Mouse (Mus musculus) bone marrow macrophage, adult 2 months (primary cell): ENCODE measurements around the gene Sdccag8. TPM values are rescaled to one million over a fixed set of nuclear protein-coding genes. Genes with fewer than 3 reads are reported as not detected.
"Not testable (repeated sequence)": the region's sequence is repeated elsewhere in the genome, so short reads cannot be mapped to it uniquely, and the experiment has no call there.

Source experiments
- H3K27ac ChIP-seq: 2 replicates; pipeline ENCODE4 v1.5.1; 2012; ENCODE audit warnings: low read depth, low read length; ENCODE audit not compliant: insufficient read depth
- H3K4me1 ChIP-seq: 2 replicates; pipeline ENCODE4 v1.6.1; 2012; ENCODE audit warnings: low read length; ENCODE audit not compliant: control insufficient read depth, insufficient read depth
- H3K4me3 ChIP-seq: 2 replicates; pipeline ENCODE4 v1.5.1; 2012; ENCODE audit warnings: mild to moderate bottlenecking, low read length, moderate library complexity; ENCODE audit not compliant: insufficient read depth
- CTCF ChIP-seq: IDR thresholded peaks from 2 replicates; pipeline ENCODE4 v1.5.1; 2012; ENCODE audit warnings: low read depth, mild to moderate bottlenecking, low read length, moderate library complexity
- POLR2A ChIP-seq: IDR thresholded peaks from 2 replicates; pipeline ENCODE4 v1.6.1; 2012; ENCODE audit warnings: mild to moderate bottlenecking, low read depth, low read length, borderline replicate concordance
- polyA plus RNA-seq: library from polyadenylated mRNA; stranded (reverse); fragments of >200 nt; gene quantifications from 2 replicates; pipeline ENCODE4 v1.2.4, GENCODE M21; 2012; ENCODE audit not compliant: missing spikeins, insufficient read depth, insufficient read length

The Sdccag8 gene
- polyA plus RNA-seq, 1 experiment = 26.0 TPM

GRCm38 (mm10) chr1:176827365-176827764, 12.9 kb downstream of the Sdccag8 start:
- H3K27ac ChIP-seq = peak overlapping the region; percentile 97
- peaks cover 64% of the 10 kb centered on the region for H3K4me1 ChIP-seq
- TF ChIP-seq CTCF (no peak), POLR2A (no peak)
- peak overlapping the region; percentile 38 for H3K4me3 ChIP-seq

GRCm38 (mm10) chr1:176827945-176828485, 13.6 kb downstream of the Sdccag8 start:
- TF ChIP-seq POLR2A (no peak), CTCF (no peak)
- Histone ChIP-seq H3K4me1 (peaks cover 62% of the 10 kb centered on the region), H3K27ac (peak overlapping the region; percentile 97), H3K4me3 (peak overlapping the region; percentile 38)

GRCm38 (mm10) chr1:176828666-176829065, 14.2 kb downstream of the Sdccag8 start:
- peaks cover 61% of the 10 kb centered on the region for H3K4me1 ChIP-seq
- peak overlapping the region; percentile 97 for H3K27ac ChIP-seq
- no peak for TF ChIP-seq POLR2A
- no peak for TF ChIP-seq CTCF
- H3K4me3 ChIP-seq = no peak overlapping the region

DNA sequence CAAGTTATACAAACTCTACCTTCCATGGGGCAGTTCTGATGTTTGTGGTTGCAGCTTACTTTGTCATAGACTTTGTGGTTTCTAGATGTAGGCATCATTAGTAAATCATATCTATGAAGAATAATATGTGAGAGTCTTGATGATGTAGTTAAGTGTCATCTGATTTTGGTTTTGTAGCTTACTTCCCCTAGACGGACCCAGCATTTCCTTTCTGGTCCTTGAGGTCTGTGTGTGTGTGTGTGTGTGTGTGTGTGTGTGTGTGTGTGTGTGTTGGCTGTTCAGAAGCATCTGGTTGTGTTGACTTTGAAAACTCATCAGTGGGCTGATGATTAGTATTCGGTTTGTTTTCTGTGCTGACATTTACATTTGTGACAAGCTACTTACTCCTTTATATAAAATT, 17.6 kb downstream of the Sdccag8 start:
- Histone ChIP-seq H3K27ac (peak overlapping the region; percentile 83), H3K4me3 (no peak overlapping the region), H3K4me1 (peaks cover 45% of the 10 kb centered on the region)
- TF ChIP-seq CTCF (no peak), POLR2A (no peak)

GRCm38 (mm10) chr1:176832607-176833006, 18.1 kb downstream of the Sdccag8 start:
- H3K4me3 ChIP-seq = peak overlapping the region; percentile 41
- TF ChIP-seq POLR2A (no peak), CTCF (no peak)
- peak overlapping the region; percentile 77 for H3K27ac ChIP-seq
- H3K4me1 ChIP-seq = peaks cover 42% of the 10 kb centered on the region

DNA sequence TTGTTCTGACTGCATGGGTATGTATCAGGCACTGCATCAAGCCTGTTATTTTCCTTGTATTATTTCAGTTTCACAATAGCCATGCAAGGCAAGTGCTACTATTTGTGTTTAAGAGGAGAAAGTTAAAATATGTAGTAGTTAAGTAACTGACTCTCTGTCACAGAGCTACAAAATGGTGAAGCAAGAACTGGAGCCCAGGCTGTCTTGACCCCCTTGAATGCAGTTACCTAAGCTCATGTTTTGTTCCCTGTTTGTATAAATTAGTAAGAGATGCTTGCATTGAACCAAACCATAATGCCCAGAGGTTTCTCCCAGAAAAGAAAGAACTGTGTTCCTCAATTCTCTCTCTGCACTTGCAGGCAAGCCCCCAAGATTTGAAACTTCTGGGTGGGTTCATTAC, 18.8 kb downstream of the Sdccag8 start:
- TF ChIP-seq POLR2A (no peak), CTCF (no peak)
- Histone ChIP-seq H3K4me1 (peaks cover 39% of the 10 kb centered on the region), H3K4me3 (peak overlapping the region; percentile 21; the same call in 1 of the 2 replicates), H3K27ac (peak overlapping the region; percentile 64)

GRCm38 (mm10) chr1:176833948-176834347, 19.5 kb downstream of the Sdccag8 start:
- peak overlapping the region; percentile 78 for H3K27ac ChIP-seq
- H3K4me3 ChIP-seq = peak overlapping the region; percentile 85
- H3K4me1 ChIP-seq = peaks cover 33% of the 10 kb centered on the region
- TF ChIP-seq POLR2A (no peak), CTCF (no peak)

- peak overlapping the region; percentile 85 for H3K4me3 ChIP-seq
- H3K4me1 ChIP-seq = peaks cover 25% of the 10 kb centered on the region
- H3K27ac ChIP-seq = peak overlapping the region; percentile 78
- TF ChIP-seq CTCF = no peak
- no peak for TF ChIP-seq POLR2A
Measured at GRCm38 (mm10) chr1:176834880-176835279, 20.4 kb downstream of the Sdccag8 start.

- peak overlapping the region; percentile 78 for H3K27ac ChIP-seq
- TF ChIP-seq CTCF (no peak), POLR2A (no peak)
- H3K4me3 ChIP-seq = peak overlapping the region; percentile 85
- peaks cover 23% of the 10 kb centered on the region for H3K4me1 ChIP-seq
Measured at GRCm38 (mm10) chr1:176835501-176836294, 21.2 kb downstream of the Sdccag8 start.

- not testable (repeated sequence) for H3K4me3 ChIP-seq, H3K27ac ChIP-seq
- H3K4me1 ChIP-seq = peaks cover 17% of the 10 kb centered on the region
Measured at GRCm38 (mm10) chr1:176836562-176836961, 22.1 kb downstream of the Sdccag8 start.
